Mouse (Mus musculus) heart, postnatal 0 days (tissue): ENCODE measurements at regions not wholly inside any gene's neighbourhood (a gene's known extent, or its start where the extent isn't known, plus 50 kb on each side); places are given as distances from the start of the nearest gene placed in this dataset.

Experiments
- CTCF ChIP-seq: IDR thresholded peaks from 2 replicates; pipeline ENCODE4 v1.5.1; 2016; ENCODE audit warnings: antibody characterized with exemption, control low read depth, low read depth
- EP300 ChIP-seq: IDR thresholded peaks from 2 replicates; pipeline ENCODE4 v1.6.1; 2016; ENCODE audit warnings: antibody characterized with exemption, low read depth

- no peak for TF ChIP-seq CTCF
- no peak for TF ChIP-seq EP300
Measured at GRCm38 (mm10) chr11:114579986-114580385, 88.3 kb upstream of the Rpl38 start.
